Mouse (Mus musculus): ENCODE measurements around the gene Bcl2a1c. TPM values are rescaled to one million over a fixed set of nuclear protein-coding genes. Genes with fewer than 3 reads are reported as not detected.
"Not testable (repeated sequence)": the region's sequence is repeated elsewhere in the genome, so short reads cannot be mapped to it uniquely, and the experiment has no call there.

Gene Bcl2a1c
- polyA plus RNA-seq, 1 experiment from 2014 or later: not detected

DNA sequence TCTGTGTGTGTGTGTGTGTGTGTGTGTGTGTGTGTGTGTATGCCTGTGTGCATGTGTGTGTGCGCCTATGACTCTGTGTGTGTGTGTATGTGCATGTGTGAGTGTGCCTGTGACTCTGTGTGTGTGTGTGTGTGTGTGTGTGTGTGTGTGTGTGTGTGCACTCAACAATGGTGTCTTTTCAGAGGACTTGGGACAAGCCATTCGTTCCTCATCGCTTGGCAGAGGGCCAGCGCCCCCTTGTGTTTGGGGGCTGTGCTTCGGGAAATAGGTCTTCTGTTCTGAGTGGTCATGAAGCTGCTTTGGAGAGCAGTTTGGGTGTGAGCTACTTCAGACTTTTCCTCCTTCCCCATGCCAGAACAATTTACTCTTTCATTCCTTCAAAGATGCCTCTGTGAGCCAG lies 41.8 kb downstream of the Bcl2a1c start:
- not testable (repeated sequence) for H3K9ac ChIP-seq (ENCODE audit: low read length); ATAC-seq (ENCODE audit: insufficient read depth, low FRiP score, low TSS enrichment)
- WGBS: 51% methylated on average over 5 of the region's 5 CpGs

DNA sequence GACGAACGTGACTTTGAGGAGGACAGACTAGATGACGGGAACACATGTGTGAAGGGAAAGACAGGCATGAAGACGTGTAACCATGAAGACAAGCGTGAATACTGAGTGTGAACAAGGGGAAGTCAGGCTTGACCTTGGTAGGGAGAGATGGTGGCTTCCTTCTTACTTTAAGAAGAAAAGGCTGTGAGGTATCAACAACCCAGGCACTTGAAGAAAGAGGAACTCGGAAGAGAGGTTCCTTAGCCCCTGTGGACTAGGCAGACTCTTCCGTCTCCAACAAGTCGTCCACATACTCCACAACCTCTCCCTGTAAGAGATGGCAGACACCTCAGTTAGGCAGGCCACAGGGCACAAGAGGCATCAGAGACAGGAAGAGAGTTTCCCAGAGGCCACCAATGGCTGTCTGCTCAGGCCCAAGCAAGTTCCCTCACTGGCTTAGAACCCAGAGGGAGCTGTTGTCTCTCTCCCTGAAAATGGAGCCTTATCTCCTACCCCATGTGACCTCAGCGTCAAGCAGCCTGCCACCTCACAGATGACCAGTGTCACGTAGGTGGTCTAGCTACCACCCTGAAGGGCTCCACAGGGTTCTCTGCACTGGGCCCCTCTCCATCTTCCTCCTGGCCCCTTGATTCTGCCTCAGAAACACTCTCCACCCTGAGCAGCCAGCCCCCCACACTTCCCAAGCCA lies 45.5 kb downstream of the Bcl2a1c start:
- H3K4me1 ChIP-seq (ENCODE audit: control insufficient read depth, insufficient read depth, low read length): no peaks in the 10 kb centered on the region
- 94% methylated on average over 10 of the region's 10 CpGs for WGBS
- no peak overlapping the region for H3K27ac ChIP-seq (ENCODE audit: low read depth, low read length)
- H3K27me3 ChIP-seq (ENCODE audit: control insufficient read depth, insufficient read depth, low read length): no peaks in the 10 kb centered on the region
- DNase-seq (ENCODE audit: low spot score) (no peak), ATAC-seq (ENCODE audit: insufficient read depth, low FRiP score, low TSS enrichment) (no peak)
- no peak overlapping the region for H3K4me3 ChIP-seq (ENCODE audit: low read depth, low read length)
- H3K9me3 ChIP-seq (ENCODE audit: control insufficient read depth, low read length): no peaks in the 10 kb centered on the region
- H3K4me2 ChIP-seq (ENCODE audit: low read depth): no peak overlapping the region
- H3K36me3 ChIP-seq (ENCODE audit: control insufficient read depth, insufficient read depth, low read length): no peaks in the 10 kb centered on the region
- no peak overlapping the region for H3K9ac ChIP-seq (ENCODE audit: low read length)

More for the DNA sequence above, 41.8 kb downstream of the Bcl2a1c start:
- not testable (repeated sequence) for H3K27me3 ChIP-seq (ENCODE audit: control insufficient read depth, insufficient read depth, low read length); H3K36me3 ChIP-seq (ENCODE audit: control insufficient read depth, insufficient read depth, low read length); H3K4me1 ChIP-seq (ENCODE audit: control insufficient read depth, insufficient read depth, low read length); H3K4me2 ChIP-seq (ENCODE audit: low read depth); H3K27ac ChIP-seq (ENCODE audit: low read depth, low read length); H3K9me3 ChIP-seq (ENCODE audit: control insufficient read depth, low read length); H3K4me3 ChIP-seq (ENCODE audit: low read depth, low read length)
- peak; percentile 30 for DNase-seq (ENCODE audit: low spot score)

DNA sequence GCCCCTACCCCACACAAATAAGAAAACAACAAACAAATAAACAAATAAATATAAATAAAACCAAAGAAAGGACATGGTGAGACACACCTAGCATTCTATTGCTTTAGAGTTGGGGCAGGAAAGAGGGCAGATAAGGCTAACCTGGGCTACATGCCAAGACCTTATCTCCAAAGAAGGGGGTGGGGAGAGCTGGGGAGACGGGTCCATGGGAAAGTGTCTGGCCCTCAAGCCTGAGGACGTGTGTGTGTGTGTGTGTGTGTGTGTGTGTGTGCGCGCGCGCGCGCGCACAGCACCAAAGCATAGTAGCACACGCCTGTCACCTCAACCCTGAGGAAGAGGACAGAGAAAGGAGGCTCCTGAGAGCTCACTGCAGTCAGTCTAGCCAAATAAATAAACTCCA lies 47.2 kb downstream of the Bcl2a1c start:
- Histone ChIP-seq H3K27me3 (ENCODE audit: control insufficient read depth, insufficient read depth, low read length) (no peaks in the 10 kb centered on the region), H3K36me3 (ENCODE audit: control insufficient read depth, insufficient read depth, low read length) (no peaks in the 10 kb centered on the region), H3K9me3 (ENCODE audit: control insufficient read depth, low read length) (no peaks in the 10 kb centered on the region), H3K4me1 (ENCODE audit: control insufficient read depth, insufficient read depth, low read length) (no peaks in the 10 kb centered on the region), H3K27ac (ENCODE audit: low read depth, low read length) (no peak overlapping the region), H3K4me3 (ENCODE audit: low read depth, low read length) (no peak overlapping the region), H3K4me2 (ENCODE audit: low read depth) (no peak overlapping the region), H3K9ac (ENCODE audit: low read length) (no peak overlapping the region)
- DNase-seq (ENCODE audit: low spot score) (no peak), ATAC-seq (ENCODE audit: insufficient read depth, low FRiP score, low TSS enrichment) (no peak)
- 95% methylated on average over 10 of the region's 10 CpGs for WGBS

DNA sequence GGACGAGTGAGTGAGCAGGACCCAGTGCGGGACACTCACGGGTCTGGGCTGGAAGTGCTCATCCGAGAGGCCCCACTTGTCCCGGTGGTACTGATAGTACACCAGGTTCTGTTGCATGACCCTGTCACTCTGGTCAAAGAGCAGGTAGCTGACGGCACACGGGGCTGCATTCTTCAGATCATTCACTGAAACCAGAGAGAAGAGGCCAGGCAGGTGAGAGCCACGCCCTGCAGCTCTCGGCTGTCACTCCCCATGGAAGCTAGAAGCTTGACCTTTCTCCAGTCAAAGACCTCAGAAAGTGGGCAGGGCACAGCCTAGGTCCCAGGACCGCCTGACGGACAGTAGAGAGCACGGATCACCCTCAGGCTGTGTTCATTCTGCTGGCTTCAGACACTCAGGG lies 49.9 kb downstream of the Bcl2a1c start:
- no peak for ATAC-seq (ENCODE audit: insufficient read depth, low FRiP score, low TSS enrichment)
- Histone ChIP-seq H3K36me3 (ENCODE audit: control insufficient read depth, insufficient read depth, low read length) (no peaks in the 10 kb centered on the region), H3K27ac (ENCODE audit: low read depth, low read length) (no peak overlapping the region), H3K4me2 (ENCODE audit: low read depth) (no peak overlapping the region), H3K27me3 (ENCODE audit: control insufficient read depth, insufficient read depth, low read length) (no peaks in the 10 kb centered on the region), H3K9me3 (ENCODE audit: control insufficient read depth, low read length) (no peaks in the 10 kb centered on the region), H3K4me3 (ENCODE audit: low read depth, low read length) (no peak overlapping the region), H3K4me1 (ENCODE audit: control insufficient read depth, insufficient read depth, low read length) (no peaks in the 10 kb centered on the region), H3K9ac (ENCODE audit: low read length) (no peak overlapping the region)
- DNase-seq (ENCODE audit: low spot score): no peak
- 94% methylated on average over 12 of the region's 12 CpGs for WGBS

Other genes with a start within 250 kb of the Bcl2a1c start
- gene Crtap, start 60.5 kb downstream of the Bcl2a1c start, polyA plus RNA-seq (2014; fragmentation: Nextera tagmentation; extraction: Ambion mirVana): 42.1 and 48.3 TPM in 2 replicates
- 24.5 and 26.1 TPM in 2 replicates for gene Glb1, start 70.9 kb downstream of the Bcl2a1c start, polyA plus RNA-seq (2014; fragmentation: Nextera tagmentation; extraction: Ambion mirVana)
- gene Tmppe, start 71.0 kb downstream of the Bcl2a1c start, polyA plus RNA-seq (2014; fragmentation: Nextera tagmentation; extraction: Ambion mirVana): 3.4 and 4.7 TPM in 2 replicates
- 0.08 TPM in 1 of 2 replicates, not detected in the other for gene Ccr4, start 174.8 kb downstream of the Bcl2a1c start, polyA plus RNA-seq (2014; fragmentation: Nextera tagmentation; extraction: Ambion mirVana)
- not detected in 2 replicates for gene C130032M10Rik, start 185.6 kb downstream of the Bcl2a1c start, polyA plus RNA-seq (2014; fragmentation: Nextera tagmentation; extraction: Ambion mirVana)
- gene Trim71, start 234.2 kb downstream of the Bcl2a1c start, polyA plus RNA-seq (2014; fragmentation: Nextera tagmentation; extraction: Ambion mirVana): 2.1 and 2.2 TPM in 2 replicates

All from neural tube, embryonic 11.5 days (tissue).